Mouse (Mus musculus): ENCODE results near the gene Gramd1b. TPM values are rescaled to one million over a fixed set of nuclear protein-coding genes. Genes with fewer than 3 reads are reported as not detected.

Gene Gramd1b
- polyA plus RNA-seq, 1 experiment from 2014 or later, result 7.1 TPM

- Histone ChIP-seq H3K27ac (replicated peaks; ENCODE audit: low read depth, low read length) (peak overlapping the region; percentile 52), H3K27me3 (replicated peaks; ENCODE audit: control insufficient read depth, insufficient read depth, low read length) (no peaks in the 10 kb centered on the region), H3K4me3 (ENCODE audit: low read depth, low read length) (no peak overlapping the region), H3K4me2 (ENCODE audit: low read depth, low read length) (peak overlapping the region; percentile 25), H3K36me3 (ENCODE audit: control insufficient read depth, insufficient read depth, low read length) (no peaks in the 10 kb centered on the region), H3K9me3 (ENCODE audit: control insufficient read depth, low read length) (no peaks in the 10 kb centered on the region), H3K4me1 (ENCODE audit: control insufficient read depth, insufficient read depth, low read length) (peaks cover 6% of the 10 kb centered on the region; the same call in 1 of the 2 replicates), H3K9ac (ENCODE audit: low read depth, low read length) (no peak overlapping the region)
- 57% methylated on average over 7 of the region's 7 CpGs for WGBS
- ATAC-seq (ENCODE audit: low read depth) (no peak), DNase-seq (ENCODE audit: low spot score) (peak; percentile 52)
Measured at GRCm38 (mm10) chr9:40450417-40450714, 80.8 kb downstream of the Gramd1b start.

DNA sequence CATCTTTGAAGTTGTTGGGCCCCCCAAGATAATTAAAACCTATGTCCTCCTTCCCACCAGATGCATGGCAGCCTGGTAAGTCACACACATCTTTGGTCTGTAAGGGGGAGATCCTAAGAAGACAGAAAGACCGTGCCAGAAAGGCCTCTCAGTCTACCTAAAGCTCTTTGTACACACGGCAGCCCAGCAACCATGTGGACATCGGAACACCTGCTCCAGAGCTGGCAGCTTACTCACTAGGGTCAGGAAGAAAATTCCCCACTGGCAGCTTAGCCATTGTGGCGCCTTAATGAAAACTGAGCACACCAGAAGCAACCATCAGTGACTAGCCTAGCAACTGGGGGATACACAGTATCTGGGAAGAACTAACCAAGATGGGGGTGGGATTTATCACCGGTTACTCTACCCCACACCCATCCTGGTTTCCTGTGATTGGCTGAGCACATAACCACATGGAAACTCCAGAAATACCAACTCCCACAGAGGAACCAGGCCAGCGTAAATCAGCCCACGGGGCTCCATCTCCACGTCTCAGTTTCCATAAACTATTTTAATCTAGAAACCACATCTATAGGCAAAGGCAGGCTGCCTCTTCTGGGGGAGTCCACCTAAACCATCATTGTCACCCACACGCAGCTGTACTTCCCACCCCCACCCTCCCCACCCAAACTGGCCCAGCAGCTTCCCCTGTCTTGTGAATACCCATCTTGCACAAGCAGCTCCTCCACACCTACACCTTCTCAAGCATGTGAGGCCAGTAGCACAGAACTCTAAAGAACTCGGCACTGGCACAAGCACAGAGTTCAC is 81.4 kb downstream of the Gramd1b start:
- Histone ChIP-seq H3K9me3 (ENCODE audit: control insufficient read depth, low read length) (no peaks in the 10 kb centered on the region), H3K9ac (ENCODE audit: low read depth, low read length) (no peak overlapping the region), H3K4me2 (ENCODE audit: low read depth, low read length) (peak overlapping the region; percentile 25), H3K27me3 (replicated peaks; ENCODE audit: control insufficient read depth, insufficient read depth, low read length) (no peaks in the 10 kb centered on the region), H3K4me3 (ENCODE audit: low read depth, low read length) (no peak overlapping the region), H3K36me3 (ENCODE audit: control insufficient read depth, insufficient read depth, low read length) (no peaks in the 10 kb centered on the region), H3K27ac (replicated peaks; ENCODE audit: low read depth, low read length) (peak overlapping the region; percentile 52), H3K4me1 (ENCODE audit: control insufficient read depth, insufficient read depth, low read length) (peaks cover 6% of the 10 kb centered on the region; the same call in 1 of the 2 replicates)
- peak; percentile 83 for DNase-seq (ENCODE audit: low spot score)
- ATAC-seq (ENCODE audit: low read depth), result peak; percentile 82
- 46% methylated on average over 10 of the region's 10 CpGs for WGBS

DNA sequence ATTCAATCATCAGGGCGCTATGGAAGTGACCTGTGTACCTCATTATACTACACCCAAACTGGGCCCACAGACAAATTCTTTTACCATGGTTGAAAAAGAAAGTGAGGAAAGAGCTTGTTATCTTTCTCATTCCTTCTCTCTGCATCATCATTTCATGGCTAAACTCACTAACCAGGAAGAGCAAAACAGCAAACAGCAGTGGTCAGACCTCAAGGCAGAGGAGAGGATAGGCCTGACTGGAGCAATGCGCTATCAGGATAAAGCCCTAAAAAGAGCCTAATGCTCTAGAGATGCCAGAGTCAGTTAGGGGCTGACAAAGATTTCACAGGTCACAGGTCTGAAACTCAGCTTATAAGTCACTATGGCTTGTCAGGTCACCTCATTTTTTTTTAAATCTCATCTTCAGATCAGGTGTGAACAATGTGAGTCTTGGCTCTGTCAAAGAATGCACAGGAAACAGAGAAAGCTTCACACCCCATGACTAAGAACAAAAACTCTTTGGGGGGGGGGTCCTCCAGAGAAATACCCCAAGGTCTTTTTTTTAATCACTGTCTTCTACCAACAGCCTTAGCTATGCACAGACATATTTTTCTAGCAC is 82.4 kb downstream of the Gramd1b start:
- Histone ChIP-seq H3K9ac (ENCODE audit: low read depth, low read length) (no peak overlapping the region), H3K36me3 (ENCODE audit: control insufficient read depth, insufficient read depth, low read length) (no peaks in the 10 kb centered on the region), H3K4me1 (ENCODE audit: control insufficient read depth, insufficient read depth, low read length) (peaks cover 6% of the 10 kb centered on the region; the same call in 1 of the 2 replicates), H3K9me3 (ENCODE audit: control insufficient read depth, low read length) (no peaks in the 10 kb centered on the region), H3K27ac (replicated peaks; ENCODE audit: low read depth, low read length) (no peak overlapping the region), H3K4me3 (ENCODE audit: low read depth, low read length) (no peak overlapping the region), H3K4me2 (ENCODE audit: low read depth, low read length) (no peak overlapping the region), H3K27me3 (replicated peaks; ENCODE audit: control insufficient read depth, insufficient read depth, low read length) (no peaks in the 10 kb centered on the region)
- 95% methylated on average over 2 of the region's 2 CpGs for WGBS
- ATAC-seq (ENCODE audit: low read depth) (no peak), DNase-seq (ENCODE audit: low spot score) (no peak)

DNA sequence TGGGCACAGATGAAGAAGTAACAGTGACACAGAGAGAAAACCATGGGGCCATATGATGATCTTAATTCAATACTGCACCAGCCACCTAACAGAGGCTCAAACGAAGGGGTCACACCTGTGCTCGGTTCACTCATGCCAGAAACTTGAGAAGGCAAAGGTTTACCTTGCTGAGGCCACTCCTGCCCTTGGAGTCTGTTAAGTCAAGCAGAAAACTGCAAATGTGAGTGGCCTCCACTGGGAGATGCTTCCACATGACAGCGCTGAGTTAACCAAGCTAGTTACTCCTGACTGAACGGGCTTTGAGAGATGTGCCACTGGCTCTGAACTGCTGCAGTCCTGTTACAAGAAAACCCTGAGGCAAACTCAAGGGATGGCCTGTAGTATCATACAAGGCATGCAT is 83.9 kb downstream of the Gramd1b start:
- no peak overlapping the region for H3K4me3 ChIP-seq (ENCODE audit: low read depth, low read length)
- H3K9ac ChIP-seq (ENCODE audit: low read depth, low read length), result no peak overlapping the region
- H3K27ac ChIP-seq (replicated peaks; ENCODE audit: low read depth, low read length), result no peak overlapping the region
- H3K4me1 ChIP-seq (ENCODE audit: control insufficient read depth, insufficient read depth, low read length), result peaks cover 6% of the 10 kb centered on the region; the same call in 1 of the 2 replicates
- ATAC-seq (ENCODE audit: low read depth) (no peak), DNase-seq (ENCODE audit: low spot score) (no peak)
- H3K36me3 ChIP-seq (ENCODE audit: control insufficient read depth, insufficient read depth, low read length), result no peaks in the 10 kb centered on the region
- H3K27me3 ChIP-seq (replicated peaks; ENCODE audit: control insufficient read depth, insufficient read depth, low read length), result no peaks in the 10 kb centered on the region
- 70% methylated on average over 4 of the region's 4 CpGs for WGBS
- H3K9me3 ChIP-seq (ENCODE audit: control insufficient read depth, low read length), result no peaks in the 10 kb centered on the region
- H3K4me2 ChIP-seq (ENCODE audit: low read depth, low read length), result no peak overlapping the region

GRCm38 (mm10) chr9:40444961-40445360 is 86.2 kb downstream of the Gramd1b start:
- no peak for ATAC-seq (ENCODE audit: low read depth)

GRCm38 (mm10) chr9:40442784-40443183 is 88.4 kb downstream of the Gramd1b start:
- H3K27me3 ChIP-seq (replicated peaks; ENCODE audit: control insufficient read depth, insufficient read depth, low read length), result no peaks in the 10 kb centered on the region
- H3K4me1 ChIP-seq (ENCODE audit: control insufficient read depth, insufficient read depth, low read length), result peaks cover 7% of the 10 kb centered on the region; the same call in 1 of the 2 replicates
- H3K9ac ChIP-seq (ENCODE audit: low read depth, low read length), result no peak overlapping the region
- no peaks in the 10 kb centered on the region for H3K36me3 ChIP-seq (ENCODE audit: control insufficient read depth, insufficient read depth, low read length)
- no peak overlapping the region for H3K4me2 ChIP-seq (ENCODE audit: low read depth, low read length)
- ATAC-seq (ENCODE audit: low read depth), result no peak
- WGBS, result 71% methylated on average over 5 of the region's 5 CpGs
- no peak for DNase-seq (ENCODE audit: low spot score)
- no peak overlapping the region for H3K27ac ChIP-seq (replicated peaks; ENCODE audit: low read depth, low read length)
- H3K4me3 ChIP-seq (ENCODE audit: low read depth, low read length), result no peak overlapping the region
- H3K9me3 ChIP-seq (ENCODE audit: control insufficient read depth, low read length), result no peaks in the 10 kb centered on the region

More at GRCm38 (mm10) chr9:40444961-40445360, 86.2 kb downstream of the Gramd1b start:
- no peak overlapping the region for H3K9ac ChIP-seq (ENCODE audit: low read depth, low read length)
- H3K27ac ChIP-seq (replicated peaks; ENCODE audit: low read depth, low read length), result no peak overlapping the region
- H3K4me3 ChIP-seq (ENCODE audit: low read depth, low read length), result no peak overlapping the region
- 83% methylated on average over 6 of the region's 6 CpGs for WGBS
- H3K4me1 ChIP-seq (ENCODE audit: control insufficient read depth, insufficient read depth, low read length), result no peaks in the 10 kb centered on the region; the same call in 1 of the 2 replicates
- no peaks in the 10 kb centered on the region for H3K36me3 ChIP-seq (ENCODE audit: control insufficient read depth, insufficient read depth, low read length)
- H3K9me3 ChIP-seq (ENCODE audit: control insufficient read depth, low read length), result no peaks in the 10 kb centered on the region
- no peak overlapping the region for H3K4me2 ChIP-seq (ENCODE audit: low read depth, low read length)
- H3K27me3 ChIP-seq (replicated peaks; ENCODE audit: control insufficient read depth, insufficient read depth, low read length), result no peaks in the 10 kb centered on the region
- DNase-seq (ENCODE audit: low spot score), result no peak

DNA sequence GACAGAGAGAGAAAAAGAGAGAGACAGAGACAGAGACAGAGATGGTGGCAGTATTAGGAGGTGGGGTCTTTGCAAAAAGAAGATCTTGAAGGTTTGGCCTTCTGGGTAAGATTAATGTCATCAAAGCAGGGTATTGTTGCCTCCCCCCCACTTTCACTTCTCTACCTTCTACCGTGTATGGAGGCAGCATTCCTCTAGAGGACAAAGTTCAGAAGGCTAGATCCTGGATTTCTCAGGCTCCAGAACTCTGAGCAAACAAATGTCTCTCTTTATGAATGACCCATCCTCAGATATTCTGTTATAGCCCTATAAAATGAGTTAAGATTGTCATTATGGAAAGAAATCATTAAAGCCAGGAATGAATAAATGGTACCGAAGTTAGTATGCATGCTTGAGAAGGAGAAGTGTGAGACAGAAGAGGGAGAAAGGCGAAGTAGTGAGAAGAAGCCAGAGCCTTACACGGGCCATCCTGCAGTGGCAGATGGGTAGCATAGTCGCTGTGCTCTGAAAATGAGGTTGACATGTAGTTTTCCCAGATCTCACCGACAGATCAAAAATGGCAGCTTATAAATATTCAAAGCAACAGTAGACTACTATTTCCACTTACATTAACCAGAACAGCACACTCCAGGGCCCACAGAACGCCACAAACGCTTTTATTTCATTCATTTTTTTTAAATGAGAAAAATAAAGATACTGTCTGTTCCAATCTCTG is 91.1 kb downstream of the Gramd1b start:
- no peaks in the 10 kb centered on the region for H3K9me3 ChIP-seq (ENCODE audit: control insufficient read depth, low read length)
- H3K4me2 ChIP-seq (ENCODE audit: low read depth, low read length), result no peak overlapping the region
- H3K9ac ChIP-seq (ENCODE audit: low read depth, low read length), result no peak overlapping the region
- no peak overlapping the region for H3K27ac ChIP-seq (replicated peaks; ENCODE audit: low read depth, low read length)
- DNase-seq (ENCODE audit: low spot score) (no peak), ATAC-seq (ENCODE audit: low read depth) (no peak)
- H3K4me1 ChIP-seq (ENCODE audit: control insufficient read depth, insufficient read depth, low read length), result peaks cover 7% of the 10 kb centered on the region; the same call in 1 of the 2 replicates
- WGBS, result 80% methylated on average over 8 of the region's 8 CpGs
- no peaks in the 10 kb centered on the region for H3K36me3 ChIP-seq (ENCODE audit: control insufficient read depth, insufficient read depth, low read length)
- H3K4me3 ChIP-seq (ENCODE audit: low read depth, low read length), result no peak overlapping the region
- no peaks in the 10 kb centered on the region for H3K27me3 ChIP-seq (replicated peaks; ENCODE audit: control insufficient read depth, insufficient read depth, low read length)

DNA sequence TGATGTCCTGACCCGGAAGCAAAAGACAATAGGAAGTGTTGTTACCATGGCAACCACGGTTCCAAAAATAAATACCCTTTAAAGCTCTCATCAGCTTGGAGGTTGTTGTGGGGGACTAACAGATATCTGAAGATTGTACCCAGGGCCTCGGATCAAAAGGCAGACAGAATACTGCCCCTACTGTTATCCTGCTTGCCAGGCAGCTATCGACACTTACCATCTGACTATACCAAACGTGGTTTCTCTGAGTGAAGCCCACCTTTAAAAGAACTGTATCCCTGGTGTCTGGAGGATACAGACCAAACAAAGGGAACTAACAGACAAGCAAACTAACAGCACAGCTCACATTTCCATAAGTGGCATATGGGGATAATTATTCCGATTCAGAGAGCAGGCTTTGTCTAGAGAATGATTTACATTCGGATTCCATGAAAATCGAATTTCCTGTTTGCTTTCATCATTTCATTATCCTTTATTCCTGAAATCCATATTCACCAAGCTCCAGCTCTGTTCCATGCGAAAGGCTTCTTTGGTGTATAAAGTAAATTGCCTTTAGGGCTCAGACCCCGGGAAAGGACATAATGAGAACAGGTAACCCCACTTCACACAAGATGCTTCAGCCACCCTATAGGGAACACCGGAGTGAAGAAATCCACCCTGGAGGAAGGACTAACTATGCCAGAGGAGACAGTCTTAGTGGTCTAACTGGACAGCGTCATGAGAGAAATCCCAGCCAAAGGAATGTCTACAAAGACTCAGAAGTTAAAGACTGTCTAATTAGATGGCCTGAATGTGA is 92.3 kb downstream of the Gramd1b start:
- DNase-seq (ENCODE audit: low spot score) (no peak), ATAC-seq (ENCODE audit: low read depth) (peak; percentile 41; the same call in 1 of the 2 replicates)
- Histone ChIP-seq H3K27me3 (replicated peaks; ENCODE audit: control insufficient read depth, insufficient read depth, low read length) (no peaks in the 10 kb centered on the region), H3K9me3 (ENCODE audit: control insufficient read depth, low read length) (no peaks in the 10 kb centered on the region), H3K27ac (replicated peaks; ENCODE audit: low read depth, low read length) (no peak overlapping the region; the same call in none of the 2 replicates), H3K4me2 (ENCODE audit: low read depth, low read length) (no peak overlapping the region), H3K4me1 (ENCODE audit: control insufficient read depth, insufficient read depth, low read length) (peaks cover 7% of the 10 kb centered on the region; the same call in 1 of the 2 replicates), H3K9ac (ENCODE audit: low read depth, low read length) (no peak overlapping the region), H3K4me3 (ENCODE audit: low read depth, low read length) (no peak overlapping the region), H3K36me3 (ENCODE audit: control insufficient read depth, insufficient read depth, low read length) (no peaks in the 10 kb centered on the region)
- WGBS, result 40% methylated on average over 12 of the region's 12 CpGs

Measured in embryonic facial prominence, embryonic 14.5 days (tissue).